Mouse (Mus musculus) cerebellum, adult 2 months (tissue): ENCODE measurements around the gene Olfr221.

Source experiments
- CTCF ChIP-seq: fragments of 200-500 bp; IDR thresholded peaks from 2 replicates; pipeline ENCODE4 v1.5.1; 2011; ENCODE audit warnings: low read depth, mild to moderate bottlenecking, control low read depth, low read length, moderate library complexity, borderline replicate concordance; ENCODE audit not compliant: insufficient read depth
- POLR2A ChIP-seq: fragments of 200-500 bp; IDR thresholded peaks from 2 replicates; pipeline ENCODE4 v1.6.1; 2011; ENCODE audit warnings: low read length, control low read depth, borderline replicate concordance; ENCODE audit not compliant: insufficient read depth

- no peak for TF ChIP-seq CTCF
- no peak for TF ChIP-seq POLR2A
Measured at GRCm38 (mm10) chr14:51996866-51997265, 45.4 kb downstream of the Olfr221 start.
